Mouse (Mus musculus) lung, postnatal 0 days (tissue): ENCODE data around the gene Mt3. TPM values are rescaled to one million over a fixed set of nuclear protein-coding genes. Genes with fewer than 3 reads are reported as not detected.

ENCODE experiments used
- ATAC-seq: fragments of 200-750 bp; cut with Nextera tagmentation; 2 replicates; pipeline ENCODE4 v1.8.0; 2017; ENCODE audit warnings: moderate library complexity
- DNase-seq: peaks from one replicate; pipeline ENCODE4 v3.0.0-alpha.2; 2016; ENCODE audit warnings: low spot score
- H3K27ac ChIP-seq: fragments of 300-500 bp; sonication (generic); 2 replicates; pipeline ENCODE4 v1.5.1; 2014; ENCODE audit warnings: antibody characterized with exemption, mild to moderate bottlenecking, low read length, mixed read lengths
- H3K27me3 ChIP-seq: fragments of 300-500 bp; sonication (generic); replicated peaks from 2 replicates; pipeline ENCODE4 v1.6.1; 2014; ENCODE audit warnings: low read length, mixed read lengths; ENCODE audit not compliant: insufficient read depth
- H3K36me3 ChIP-seq: fragments of 300-500 bp; sonication (generic); 2 replicates; pipeline ENCODE4 v1.6.1; 2014; ENCODE audit warnings: low read length, mixed read lengths; ENCODE audit not compliant: insufficient read depth
- H3K4me1 ChIP-seq: fragments of 300-500 bp; sonication (generic); 2 replicates; pipeline ENCODE4 v1.6.1; 2014; ENCODE audit warnings: antibody characterized with exemption, low read depth, low read length, mixed read lengths; ENCODE audit not compliant: insufficient read depth
- H3K4me2 ChIP-seq: fragments of 300-500 bp; sonication (generic); replicated peaks from 2 replicates; pipeline ENCODE4 v1.6.1; 2014; ENCODE audit warnings: low read depth, mild to moderate bottlenecking, low read length, moderate library complexity, mixed read lengths
- H3K4me3 ChIP-seq: fragments of 300-500 bp; sonication (generic); 2 replicates; pipeline ENCODE4 v1.5.1; 2014; ENCODE audit warnings: low read depth, low read length
- H3K9ac ChIP-seq: fragments of 300-500 bp; sonication (generic); replicated peaks from 2 replicates; pipeline ENCODE4 v1.6.1; 2014; ENCODE audit warnings: low read depth, mild to moderate bottlenecking
- H3K9me3 ChIP-seq: fragments of 300-500 bp; sonication (generic); 2 replicates; pipeline ENCODE4 v1.6.1; 2016; ENCODE audit warnings: low read length, mixed read lengths
- CTCF ChIP-seq: IDR thresholded peaks from 2 replicates; pipeline ENCODE4 v1.5.1; 2016; ENCODE audit warnings: antibody characterized with exemption, mild to moderate bottlenecking
- EP300 ChIP-seq: IDR thresholded peaks from 2 replicates; pipeline ENCODE4 v1.6.1; 2016; ENCODE audit warnings: antibody characterized with exemption, mild to moderate bottlenecking, control low read depth
- WGBS: fragments of 180-500 bp; shearing (Covaris S2); extraction: QIAGEN DNeasy Blood & Tissue Kit; methylation state at CpG from one replicate; pipeline ENCODE4 v1.1.7; 2014; 5-methylcytosine and 5-hydroxymethylcytosine counted together
- polyA plus RNA-seq: library from polyadenylated mRNA; unstranded; fragments of >200 nt; fragmentation: Nextera tagmentation; extraction: Ambion mirVana; gene quantifications from 2 replicates; pipeline ENCODE4 v1.2.1, GENCODE M21; 2015

The Mt3 gene
- polyA plus RNA-seq, 1 experiment from 2014 or later, result 2.6 TPM

DNA sequence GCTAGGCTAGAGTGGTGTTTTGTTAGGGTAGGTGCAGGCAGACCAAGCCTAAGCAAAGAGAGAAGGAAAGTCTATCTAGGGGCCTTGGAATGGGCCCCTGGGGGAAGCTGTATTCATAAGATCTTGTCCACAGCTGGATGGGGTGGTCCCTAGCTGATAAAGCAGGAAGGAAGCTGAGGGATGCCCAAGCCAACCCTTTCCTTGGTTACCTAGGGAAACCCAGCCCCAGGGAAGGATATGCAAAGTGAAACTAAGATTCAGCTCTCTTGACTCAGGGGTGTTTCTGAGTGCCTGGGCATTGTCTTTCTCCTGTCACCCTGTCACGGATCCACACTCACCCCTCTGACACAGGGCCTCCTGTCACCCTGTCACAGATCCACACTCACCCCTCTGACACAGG lies 39.0 kb upstream of the Mt3 start:
- no peak for ATAC-seq
- H3K36me3 ChIP-seq, result no peaks in the 10 kb centered on the region
- 20% methylated on average over 1 of the region's 1 CpGs for WGBS

DNA sequence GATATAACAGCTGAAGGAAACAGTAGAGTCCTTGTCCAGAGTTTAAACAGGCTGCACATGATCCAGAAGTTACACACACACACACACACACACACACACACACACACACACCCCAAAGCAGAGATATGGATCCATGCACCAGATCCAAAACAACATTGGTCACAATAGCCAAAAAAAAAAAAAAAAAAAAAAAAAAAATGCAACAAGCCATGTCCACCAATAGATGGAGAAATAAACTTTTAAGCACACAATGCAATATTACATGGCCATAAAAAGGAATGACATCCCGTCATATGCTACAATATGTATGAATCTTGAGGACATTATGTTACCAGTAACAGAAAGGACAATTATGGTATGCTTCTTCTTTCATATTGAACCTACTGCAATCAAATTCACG lies 38.4 kb upstream of the Mt3 start:
- ATAC-seq (no peak), DNase-seq (no peak)
- no peak overlapping the region for H3K4me3 ChIP-seq
- TF ChIP-seq CTCF (no peak), EP300 (no peak)
- no peak overlapping the region for H3K4me2 ChIP-seq
- 79% methylated on average over 2 of the region's 2 CpGs for WGBS
- H3K36me3 ChIP-seq, result no peaks in the 10 kb centered on the region
- H3K9ac ChIP-seq, result no peak overlapping the region
- no peaks in the 10 kb centered on the region for H3K4me1 ChIP-seq
- H3K9me3 ChIP-seq, result no peaks in the 10 kb centered on the region
- no peak overlapping the region for H3K27ac ChIP-seq
- H3K27me3 ChIP-seq, result no peaks in the 10 kb centered on the region; the same call in 1 of the 2 replicates

More for the DNA sequence above, 39.0 kb upstream of the Mt3 start:
- Histone ChIP-seq H3K4me3 (no peak overlapping the region), H3K9ac (no peak overlapping the region), H3K27ac (no peak overlapping the region), H3K9me3 (no peaks in the 10 kb centered on the region), H3K4me1 (no peaks in the 10 kb centered on the region), H3K27me3 (no peaks in the 10 kb centered on the region; the same call in 1 of the 2 replicates), H3K4me2 (no peak overlapping the region)
- TF ChIP-seq EP300, result no peak
- no peak for TF ChIP-seq CTCF
- DNase-seq, result no peak

DNA sequence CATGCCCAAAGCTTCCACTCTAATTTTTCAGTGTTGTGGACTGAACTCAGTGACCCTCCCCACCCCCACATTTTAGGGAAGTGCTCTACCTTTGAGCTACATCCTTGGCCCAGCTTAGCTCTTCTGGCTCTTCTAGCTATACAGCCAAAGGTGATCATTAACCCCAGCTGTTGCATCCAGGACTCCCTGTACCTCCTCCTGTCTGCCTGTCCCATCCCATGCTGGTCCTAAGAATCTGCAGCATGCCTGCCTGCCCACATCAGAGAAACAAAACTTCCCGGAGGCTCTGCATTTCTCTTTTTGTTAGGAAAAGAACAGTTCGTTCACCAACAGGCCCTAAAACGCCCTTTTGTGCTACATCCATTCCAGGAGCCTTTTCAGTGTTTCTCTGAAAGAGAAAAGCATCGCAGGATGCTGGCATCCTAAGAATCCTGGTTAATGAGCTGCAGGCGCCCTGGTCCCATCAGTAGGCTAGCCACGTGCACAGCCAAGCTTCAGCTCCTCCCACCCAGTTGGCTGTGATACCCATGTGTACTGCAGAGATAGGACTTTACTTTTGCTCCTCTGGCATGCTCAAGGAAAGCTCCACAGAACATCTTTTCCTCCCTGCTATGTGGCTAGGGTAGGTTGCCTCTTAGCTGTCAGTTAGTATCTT lies 33.5 kb upstream of the Mt3 start:
- H3K27me3 ChIP-seq, result no peaks in the 10 kb centered on the region
- no peak for TF ChIP-seq CTCF
- TF ChIP-seq EP300, result no peak
- ATAC-seq (no peak), DNase-seq (no peak)
- H3K9me3 ChIP-seq, result no peaks in the 10 kb centered on the region
- H3K4me2 ChIP-seq, result no peak overlapping the region
- H3K4me3 ChIP-seq, result no peak overlapping the region
- H3K9ac ChIP-seq, result no peak overlapping the region
- no peaks in the 10 kb centered on the region for H3K36me3 ChIP-seq
- H3K27ac ChIP-seq, result no peak overlapping the region
- H3K4me1 ChIP-seq, result no peaks in the 10 kb centered on the region
- WGBS, result 17% methylated on average over 6 of the region's 6 CpGs

DNA sequence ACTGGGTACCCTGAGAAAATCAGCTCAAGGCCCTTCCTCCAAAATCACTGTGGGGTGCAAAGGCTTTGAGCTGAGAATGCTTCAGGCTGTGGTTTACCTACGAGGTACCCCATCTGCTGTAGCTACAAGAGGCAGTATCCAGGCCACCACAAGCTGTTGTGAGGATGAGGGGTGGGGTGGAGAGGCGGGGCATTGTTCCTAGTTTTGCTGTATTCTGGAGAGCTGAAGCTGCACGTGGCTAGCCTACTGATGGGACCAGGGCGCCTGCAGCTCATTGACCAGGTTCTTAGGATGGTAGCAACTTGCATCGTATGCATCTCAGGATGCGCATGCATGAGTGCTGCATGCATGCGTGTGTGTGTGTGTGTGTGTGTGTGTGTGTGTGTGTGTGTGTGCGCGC lies 30.8 kb upstream of the Mt3 start:
- H3K9ac ChIP-seq, result no peak overlapping the region
- no peak overlapping the region for H3K4me2 ChIP-seq
- no peaks in the 10 kb centered on the region for H3K9me3 ChIP-seq
- TF ChIP-seq EP300 (no peak), CTCF (no peak)
- H3K4me1 ChIP-seq, result no peaks in the 10 kb centered on the region
- no peak for ATAC-seq
- H3K27me3 ChIP-seq, result no peaks in the 10 kb centered on the region
- no peak overlapping the region for H3K4me3 ChIP-seq
- DNase-seq, result no peak
- no peaks in the 10 kb centered on the region for H3K36me3 ChIP-seq
- no peak overlapping the region for H3K27ac ChIP-seq
- WGBS, result 85% methylated on average over 9 of the region's 9 CpGs

DNA sequence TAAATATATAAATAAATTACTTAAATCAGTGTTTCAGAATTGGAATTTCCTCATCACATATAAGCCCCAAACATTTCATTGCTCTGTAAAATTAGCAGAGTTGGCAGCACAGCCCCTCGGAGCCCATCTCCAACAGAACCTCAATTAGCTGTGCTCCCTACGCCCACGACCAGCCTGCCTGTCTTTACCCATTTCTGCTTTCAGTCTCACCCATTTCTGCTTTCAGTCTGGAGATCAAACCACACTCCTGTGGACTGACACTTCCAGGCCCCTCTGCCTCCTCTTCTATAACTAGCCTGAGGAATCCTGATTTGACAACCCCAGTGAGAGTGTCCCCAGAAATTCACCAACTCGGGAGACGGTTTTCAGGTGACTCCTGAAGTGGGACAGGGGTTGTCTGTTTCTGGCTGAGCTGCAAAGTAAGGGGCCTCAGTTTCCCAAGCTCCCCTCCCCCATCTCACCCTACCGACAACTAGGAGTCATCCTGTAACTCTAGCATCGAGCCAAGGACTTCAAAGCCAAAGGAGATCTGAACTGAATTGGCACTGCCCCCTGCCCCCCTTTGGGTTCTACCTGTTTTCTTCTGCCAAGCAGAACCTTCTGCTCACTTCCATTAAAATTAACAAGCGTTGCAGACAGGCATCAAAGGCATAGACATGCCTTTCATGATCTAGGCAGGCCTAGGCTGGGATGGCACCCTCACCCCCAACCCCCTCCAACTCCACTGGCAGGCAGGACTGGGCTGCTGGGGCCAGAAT lies 29.5 kb upstream of the Mt3 start:
- WGBS, result 40% methylated on average over 8 of the region's 8 CpGs
- Histone ChIP-seq H3K36me3 (no peaks in the 10 kb centered on the region), H3K9ac (no peak overlapping the region), H3K4me3 (no peak overlapping the region), H3K4me1 (no peaks in the 10 kb centered on the region), H3K27ac (no peak overlapping the region), H3K4me2 (no peak overlapping the region), H3K27me3 (no peaks in the 10 kb centered on the region), H3K9me3 (no peaks in the 10 kb centered on the region)
- ATAC-seq, result no peak
- no peak for TF ChIP-seq EP300
- no peak for TF ChIP-seq CTCF
- DNase-seq, result no peak

DNA sequence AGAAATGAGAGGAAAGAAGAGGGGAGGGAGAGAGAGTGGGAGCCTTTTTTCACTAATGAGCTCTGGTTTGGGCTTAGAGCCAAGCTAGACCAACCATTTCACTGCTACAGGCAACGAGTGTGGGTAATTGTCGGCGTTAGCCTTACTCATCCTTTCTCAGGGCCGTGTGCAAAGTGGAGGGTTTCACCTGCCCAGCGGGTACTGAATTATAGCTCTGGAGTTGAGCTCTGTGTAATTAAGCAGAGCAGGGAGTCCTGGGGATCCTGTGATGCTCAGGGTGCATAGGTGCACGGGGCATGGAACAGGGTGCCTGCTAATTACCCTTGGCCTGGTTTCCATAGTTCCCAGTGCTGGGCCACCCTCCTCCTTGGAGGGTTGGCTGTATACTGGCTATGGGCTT lies 24.7 kb upstream of the Mt3 start:
- no peak overlapping the region for H3K27ac ChIP-seq
- no peak overlapping the region for H3K4me2 ChIP-seq
- TF ChIP-seq CTCF (no peak), EP300 (no peak)
- 77% methylated on average over 6 of the region's 6 CpGs for WGBS
- no peak for ATAC-seq
- DNase-seq, result no peak
- no peaks in the 10 kb centered on the region for H3K4me1 ChIP-seq
- no peaks in the 10 kb centered on the region for H3K27me3 ChIP-seq
- H3K9me3 ChIP-seq, result no peaks in the 10 kb centered on the region
- no peak overlapping the region for H3K9ac ChIP-seq
- no peaks in the 10 kb centered on the region for H3K36me3 ChIP-seq
- H3K4me3 ChIP-seq, result no peak overlapping the region
